Mouse (Mus musculus) limb, embryonic 11.5 days (tissue): ENCODE data around the gene Acbd4. TPM values are rescaled to one million over a fixed set of nuclear protein-coding genes. Genes with fewer than 3 reads are reported as not detected.

Experiments
- ATAC-seq: fragments of 200-750 bp; cut with Nextera tagmentation; 2 replicates; pipeline ENCODE4 v1.8.0; 2017; ENCODE audit warnings: low read depth; ENCODE audit not compliant: insufficient number of reproducible peaks, low FRiP score, low TSS enrichment
- DNase-seq: peaks from one replicate; pipeline ENCODE4 v3.0.0-alpha.2; 2015; ENCODE audit warnings: low spot score
- H3K27ac ChIP-seq: fragments of 300-500 bp; sonication (generic); replicated peaks from 2 replicates; pipeline ENCODE4 v1.5.1; 2014; ENCODE audit warnings: low read depth, mild to moderate bottlenecking, low read length
- H3K27me3 ChIP-seq: fragments of 300-500 bp; sonication (generic); 2 replicates; pipeline ENCODE4 v1.6.1; 2014; ENCODE audit warnings: mild to moderate bottlenecking, low read length, mixed read lengths; ENCODE audit not compliant: control insufficient read depth, insufficient read depth
- H3K36me3 ChIP-seq: fragments of 300-500 bp; sonication (generic); 2 replicates; pipeline ENCODE4 v1.6.1; 2014; ENCODE audit warnings: mild to moderate bottlenecking, low read length, moderate library complexity, mixed read lengths; ENCODE audit not compliant: control insufficient read depth, insufficient read depth
- H3K4me1 ChIP-seq: fragments of 300-500 bp; sonication (generic); 2 replicates; pipeline ENCODE4 v1.6.1; 2014; ENCODE audit warnings: low read length, mixed read lengths; ENCODE audit not compliant: control insufficient read depth, insufficient read depth
- H3K4me2 ChIP-seq: fragments of 300-500 bp; sonication (generic); 2 replicates; pipeline ENCODE4 v1.6.1; 2014; ENCODE audit warnings: low read depth, mild to moderate bottlenecking, moderate library complexity; ENCODE audit not compliant: severe bottlenecking
- H3K4me3 ChIP-seq: fragments of 300-500 bp; sonication (generic); 2 replicates; pipeline ENCODE4 v1.5.1; 2014; ENCODE audit warnings: low read depth, low read length
- H3K9ac ChIP-seq: fragments of 300-500 bp; sonication (generic); 2 replicates; pipeline ENCODE4 v1.6.1; 2014; ENCODE audit warnings: mild to moderate bottlenecking, low read length
- H3K9me3 ChIP-seq: fragments of 300-500 bp; sonication (generic); 2 replicates; pipeline ENCODE4 v1.6.1; 2016; ENCODE audit warnings: low read length; ENCODE audit not compliant: control insufficient read depth
- WGBS: fragments of 180-500 bp; shearing (Covaris S2); extraction: QIAGEN DNeasy Blood & Tissue Kit; methylation state at CpG from one replicate; pipeline ENCODE4 v1.1.7; 2014; 5-methylcytosine and 5-hydroxymethylcytosine counted together
- polyA plus RNA-seq: library from polyadenylated mRNA; unstranded; fragments of >200 nt; fragmentation: Nextera tagmentation; extraction: Ambion mirVana; gene quantifications from 2 replicates; pipeline ENCODE4 v1.2.1, GENCODE M21; 2014

Acbd4 gene
- polyA plus RNA-seq, 1 experiment from 2014 or later = 5.2 TPM

DNA sequence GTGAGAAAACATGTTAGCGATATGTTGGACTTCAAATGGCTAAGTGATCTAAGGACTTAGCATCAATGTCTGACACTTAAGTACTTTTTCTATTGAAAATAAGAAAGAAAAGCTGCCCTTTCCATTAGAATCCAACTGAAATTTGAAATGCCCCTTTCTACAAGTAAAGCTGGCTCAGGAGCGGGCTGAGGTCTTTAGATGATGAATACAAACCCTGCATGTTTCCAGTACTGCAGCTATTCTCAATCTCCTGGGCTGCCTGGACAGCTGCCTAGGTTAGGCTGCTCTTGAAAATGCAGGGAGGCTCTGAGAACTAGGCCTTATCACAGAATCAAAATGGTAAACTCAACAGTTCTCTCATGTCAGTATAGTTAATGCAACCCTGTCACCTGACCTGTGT is 17.4 kb downstream of the Acbd4 start:
- Histone ChIP-seq H3K4me2 (no peak overlapping the region), H3K36me3 (no peaks in the 10 kb centered on the region), H3K27me3 (no peaks in the 10 kb centered on the region), H3K4me3 (no peak overlapping the region), H3K9me3 (no peaks in the 10 kb centered on the region), H3K4me1 (peaks cover 11% of the 10 kb centered on the region; the same call in 1 of the 2 replicates), H3K27ac (no peak overlapping the region), H3K9ac (no peak overlapping the region)
- 91% methylated on average over 2 of the region's 2 CpGs for WGBS
- ATAC-seq (no peak), DNase-seq (no peak)

DNA sequence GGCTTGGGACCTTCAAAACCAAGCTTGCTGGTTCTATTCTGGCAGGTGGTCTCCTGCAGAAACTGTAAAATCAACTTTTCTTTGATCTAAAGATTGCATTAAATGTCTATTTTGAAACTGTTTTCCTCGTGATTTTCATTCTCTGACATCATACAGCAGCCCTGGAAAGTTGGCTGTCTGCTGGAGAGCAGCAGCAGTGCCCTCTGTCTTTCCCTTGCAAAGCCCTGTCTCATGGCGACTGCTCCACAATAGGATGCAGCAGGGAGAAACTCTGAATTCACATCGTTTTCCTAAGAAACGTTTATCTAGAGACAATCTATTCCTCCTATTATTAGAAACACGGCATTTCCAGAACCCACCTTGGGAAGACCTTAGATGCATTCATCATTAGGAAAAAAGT is 18.1 kb downstream of the Acbd4 start:
- H3K36me3 ChIP-seq = no peaks in the 10 kb centered on the region
- no peaks in the 10 kb centered on the region for H3K27me3 ChIP-seq
- H3K9ac ChIP-seq = no peak overlapping the region
- ATAC-seq = no peak
- H3K4me2 ChIP-seq = no peak overlapping the region
- no peak for DNase-seq
- WGBS = 69% methylated on average over 5 of the region's 5 CpGs
- H3K4me3 ChIP-seq = no peak overlapping the region
- no peak overlapping the region for H3K27ac ChIP-seq
- peaks cover 7% of the 10 kb centered on the region; the same call in 1 of the 2 replicates for H3K4me1 ChIP-seq
- H3K9me3 ChIP-seq = no peaks in the 10 kb centered on the region

- no peak overlapping the region for H3K4me2 ChIP-seq
- no peaks in the 10 kb centered on the region for H3K36me3 ChIP-seq
- 78% methylated on average over 5 of the region's 5 CpGs for WGBS
- no peak for DNase-seq
- ATAC-seq = no peak
- H3K9me3 ChIP-seq = no peaks in the 10 kb centered on the region
- H3K27ac ChIP-seq = no peak overlapping the region
- H3K9ac ChIP-seq = no peak overlapping the region
- H3K4me3 ChIP-seq = no peak overlapping the region
- H3K4me1 ChIP-seq = 0 out of 2 replicates have a peak, but pooled peaks cover 4% of the 10 kb centered on the region
- no peaks in the 10 kb centered on the region for H3K27me3 ChIP-seq
Observed at GRCm38 (mm10) chr11:103120315-103120714, 18.8 kb downstream of the Acbd4 start.

DNA sequence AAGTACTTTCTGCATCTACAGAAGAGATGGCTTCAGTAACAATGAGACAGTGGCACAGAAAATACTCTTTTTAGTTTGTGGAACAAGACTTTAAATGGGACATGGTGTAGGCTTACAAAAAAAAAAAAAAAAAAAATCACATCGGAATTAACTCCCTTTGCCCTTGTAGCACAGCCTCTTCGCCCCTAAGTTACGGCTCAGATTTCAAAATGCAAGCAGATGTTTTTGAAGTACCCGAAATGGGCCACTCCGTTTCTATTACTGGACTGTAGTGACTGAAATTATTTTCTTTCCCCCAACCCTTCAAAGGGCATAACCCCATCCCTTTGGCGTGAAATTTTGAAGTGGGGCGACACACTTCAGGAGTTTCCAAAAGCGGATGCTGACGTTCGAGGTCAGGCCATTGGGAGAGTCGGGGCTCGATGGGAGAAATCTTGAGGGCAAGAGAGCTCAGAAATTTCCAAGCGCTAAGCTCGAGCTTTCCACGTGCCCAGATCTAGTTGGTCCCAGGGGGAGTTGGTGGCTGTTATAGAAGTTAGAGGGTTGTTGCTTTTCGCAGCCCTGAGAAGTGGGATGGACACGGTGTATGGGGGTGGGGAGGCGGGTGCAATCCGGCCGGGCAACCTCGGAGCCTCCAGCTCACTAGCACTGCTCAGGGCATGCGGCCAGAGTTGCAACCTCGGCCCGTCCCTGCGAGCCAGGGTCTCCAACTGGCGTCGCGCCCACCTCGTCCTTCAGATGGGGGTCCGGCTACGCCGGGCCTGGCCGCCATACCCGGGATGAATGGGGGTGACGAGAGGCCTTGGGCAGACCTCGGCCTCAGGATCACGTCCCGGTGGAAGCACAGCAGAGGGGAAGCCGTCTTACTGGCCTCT is 30.5 kb downstream of the Acbd4 start, which contains the start of gene Hexim2:
TSS of gene Hexim2 (plus strand) at position 729 of the 875 bp plus-strand sequence.
- Histone ChIP-seq H3K9me3 (no peaks in the 10 kb centered on the region), H3K4me2 (peak within 1 kb of the TSS; percentile 63), H3K36me3 (no peaks in the 10 kb centered on the region), H3K4me3 (peak within 1 kb of the TSS; percentile 95), H3K27ac (peak within 1 kb of the TSS; percentile 96), H3K4me1 (peaks cover 17% of the 10 kb centered on the region; the same call in 1 of the 2 replicates), H3K27me3 (no peaks in the 10 kb centered on the region), H3K9ac (peak within 1 kb of the TSS; percentile 100)
- peak; percentile 73 for DNase-seq
- under 1% methylated on average over 39 of the region's 39 CpGs for WGBS
- peak; percentile 32; the same call in 1 of the 2 replicates for ATAC-seq

DNA sequence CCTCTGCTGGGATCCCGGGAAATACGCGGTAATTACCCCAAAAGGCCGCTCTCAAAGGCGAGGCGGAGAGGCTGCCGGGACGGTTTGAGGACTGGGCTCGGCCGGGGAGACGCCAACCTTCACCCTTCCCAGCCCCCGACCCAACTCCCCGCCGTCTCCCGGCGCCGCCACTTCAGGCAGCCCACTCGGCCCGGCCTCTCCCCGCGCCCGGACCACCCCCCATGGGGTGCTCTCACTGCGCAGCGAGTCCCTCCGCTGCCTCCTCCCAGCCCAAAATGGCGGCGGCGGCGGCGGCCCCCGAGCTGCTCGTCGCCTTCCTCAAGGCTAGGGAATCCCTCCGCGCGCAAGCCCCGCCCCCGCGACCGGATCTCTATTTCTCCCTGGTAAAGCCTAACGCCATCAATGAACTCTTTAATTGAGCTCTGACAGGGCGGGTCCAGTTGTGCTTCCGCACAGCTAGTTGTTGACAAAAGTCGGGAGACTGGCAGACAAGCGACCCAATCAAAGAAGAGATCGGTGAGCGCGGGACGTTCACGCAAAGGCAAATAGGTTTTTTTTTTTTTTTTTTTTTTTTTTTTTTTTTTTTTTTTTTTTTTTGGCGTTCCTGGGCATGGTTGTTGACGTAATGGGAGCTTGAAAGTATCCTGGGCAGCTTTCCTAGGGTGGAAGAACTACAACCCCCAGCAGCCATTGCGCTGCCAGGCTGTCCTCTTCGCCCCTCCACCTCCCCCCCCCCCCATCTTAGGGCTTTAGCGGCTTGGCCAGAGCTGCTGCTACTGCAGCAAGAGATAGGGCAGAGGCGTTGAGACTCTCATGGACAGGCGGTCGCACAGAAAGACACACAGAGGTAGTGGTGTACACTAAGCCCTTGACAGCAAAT is 31.3 kb downstream of the Acbd4 start:
- WGBS = under 1% methylated on average over 53 of the region's 58 CpGs
- ATAC-seq (peak; percentile 90), DNase-seq (peak; percentile 100)
- peak overlapping the region; percentile 96 for H3K27ac ChIP-seq
- H3K9ac ChIP-seq = peak overlapping the region; percentile 100
- H3K27me3 ChIP-seq = no peaks in the 10 kb centered on the region
- no peaks in the 10 kb centered on the region for H3K36me3 ChIP-seq
- peaks cover 17% of the 10 kb centered on the region; the same call in 1 of the 2 replicates for H3K4me1 ChIP-seq
- H3K4me3 ChIP-seq = peak overlapping the region; percentile 95
- no peaks in the 10 kb centered on the region for H3K9me3 ChIP-seq
- peak overlapping the region; percentile 63 for H3K4me2 ChIP-seq

DNA sequence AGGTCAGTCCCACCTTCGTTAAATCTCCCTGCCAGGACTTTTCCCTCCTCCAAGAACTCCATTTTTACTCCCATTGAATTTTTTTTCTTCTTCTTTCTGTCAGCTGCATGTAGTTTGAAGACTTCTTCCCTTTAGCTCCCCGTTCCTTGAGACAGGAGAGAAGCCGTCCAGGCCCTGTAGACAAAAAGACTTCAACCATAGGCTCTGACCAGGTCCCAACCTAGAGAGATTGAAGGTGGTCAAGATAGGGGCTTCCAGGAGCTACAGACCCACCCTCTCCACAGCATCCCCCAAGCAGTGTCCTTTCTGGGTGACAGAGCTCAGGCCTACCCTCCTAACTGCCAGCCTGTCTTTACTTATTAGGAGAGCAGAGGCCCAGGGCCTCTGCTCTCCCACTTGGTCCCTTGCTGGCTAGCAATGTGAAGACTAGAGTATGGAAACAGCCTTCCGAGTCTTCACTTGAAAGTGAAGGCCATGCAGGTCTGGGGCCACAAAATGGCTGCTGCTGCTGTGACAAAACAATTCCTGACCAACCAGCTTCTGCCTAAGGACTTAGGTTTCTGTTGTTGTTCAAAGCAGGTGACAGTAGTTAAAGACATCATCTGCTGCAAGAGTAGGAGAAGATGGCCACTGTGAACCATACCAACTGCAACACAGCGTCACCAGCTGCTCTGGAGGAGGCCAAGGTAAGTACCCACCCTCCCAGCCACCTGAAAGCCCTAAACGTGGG is 32.1 kb downstream of the Acbd4 start:
- Histone ChIP-seq H3K9ac (peak overlapping the region; percentile 54), H3K4me3 (peak overlapping the region; percentile 20), H3K27me3 (no peaks in the 10 kb centered on the region), H3K36me3 (0 out of 2 replicates have a peak, but pooled peaks cover 2% of the 10 kb centered on the region), H3K9me3 (no peaks in the 10 kb centered on the region), H3K27ac (0 out of 2 replicates have a peak overlapping the region, but pooled peaks have one; percentile 30), H3K4me1 (peaks cover 17% of the 10 kb centered on the region; the same call in 1 of the 2 replicates), H3K4me2 (peak overlapping the region; percentile 49)
- WGBS = 51% methylated on average over 6 of the region's 6 CpGs
- ATAC-seq = no peak; the same call in 1 of the 2 replicates
- no peak for DNase-seq

- peaks cover 17% of the 10 kb centered on the region; the same call in 1 of the 2 replicates for H3K4me1 ChIP-seq
- no peaks in the 10 kb centered on the region for H3K27me3 ChIP-seq
- H3K4me3 ChIP-seq = no peak overlapping the region
- ATAC-seq = no peak
- 77% methylated on average over 3 of the region's 3 CpGs for WGBS
- DNase-seq = no peak
- no peak overlapping the region for H3K27ac ChIP-seq
- peaks cover 3% of the 10 kb centered on the region; the same call in 1 of the 2 replicates for H3K36me3 ChIP-seq
- H3K9ac ChIP-seq = no peak overlapping the region
- H3K9me3 ChIP-seq = no peaks in the 10 kb centered on the region
- H3K4me2 ChIP-seq = no peak overlapping the region
Observed at GRCm38 (mm10) chr11:103134221-103134620, 32.7 kb downstream of the Acbd4 start.
